Mouse (Mus musculus): ENCODE results near the gene Mybphl. TPM values are rescaled to one million over a fixed set of nuclear protein-coding genes. Genes with fewer than 3 reads are reported as not detected.

The Mybphl gene
- total and polyA plus RNA-seq, 3 experiments, result not detected

DNA sequence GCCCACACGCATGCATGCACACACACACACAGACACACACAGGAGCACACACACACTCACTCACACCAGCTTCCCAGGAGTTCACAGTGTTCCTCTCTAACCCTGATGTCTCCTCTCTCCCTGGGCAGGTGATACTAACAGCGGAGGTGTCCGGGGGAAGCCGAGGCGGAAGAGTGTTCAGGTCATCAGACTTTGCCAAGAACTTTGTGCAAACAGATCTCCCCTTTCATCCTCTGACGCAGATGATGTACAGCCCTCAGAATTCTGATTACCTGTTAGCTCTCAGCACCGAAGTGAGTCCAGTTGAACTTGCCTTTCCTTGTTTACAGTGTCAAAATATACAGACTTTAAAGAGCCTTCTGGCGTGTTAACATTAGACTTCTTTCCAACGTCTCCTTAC lies 39.2 kb upstream of the Mybphl start:
- DNase-seq (ENCODE audit: low spot score), result no peak
- no peaks in the 10 kb centered on the region for H3K9me3 ChIP-seq (replicated peaks)
- no peak for ATAC-seq (ENCODE audit: extremely low read depth, insufficient number of reproducible peaks, low FRiP score, poor library complexity, severe bottlenecking)

DNA sequence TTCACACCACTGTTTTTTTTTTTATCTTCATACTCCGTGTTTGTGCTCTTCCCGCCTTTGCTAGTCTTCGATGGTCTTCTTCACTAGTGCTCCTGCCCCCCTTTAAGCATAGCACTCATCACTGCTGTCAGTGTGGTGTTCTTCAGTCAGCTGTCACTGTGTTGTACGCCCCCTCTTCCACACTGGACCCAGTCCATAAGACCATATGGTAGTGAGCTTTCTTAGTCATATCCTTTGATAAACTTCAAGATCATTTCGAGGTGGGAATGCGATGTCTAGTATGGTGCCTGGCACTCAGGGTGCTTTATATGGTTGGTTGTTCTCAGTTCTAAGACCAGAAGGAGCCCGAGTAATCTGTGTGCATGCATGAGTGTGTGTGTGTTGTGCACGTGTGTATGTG lies 37.4 kb upstream of the Mybphl start:
- Histone ChIP-seq H3K9me3 (replicated peaks) (no peaks in the 10 kb centered on the region), H3K27me3 (ENCODE audit: insufficient read depth, low read length) (peaks cover 2% of the 10 kb centered on the region; the same call in 1 of the 2 replicates), H3K36me3 (replicated peaks) (no peaks in the 10 kb centered on the region), H3K4me1 (ENCODE audit: insufficient read depth, low read depth, low read length) (no peaks in the 10 kb centered on the region), H3K4me3 (ENCODE audit: low read depth, low read length) (no peak overlapping the region)
- no peak for TF ChIP-seq TAL1 (conservative IDR thresholded peaks at IDR 0.05; ENCODE audit: low read depth, low read length)
- TF ChIP-seq POLR2AphosphoS5 (IDR thresholded peaks at IDR 0.05; ENCODE audit: insufficient replicate concordance, low read depth, low read length), result no peak
- no peak for TF ChIP-seq CTCF (IDR thresholded peaks at IDR 0.05; ENCODE audit: low read depth, low read length)
- TF ChIP-seq GATA2 (IDR thresholded peaks at IDR 0.05; ENCODE audit: borderline replicate concordance, low read depth, low read length), result no peak
- no peak for TF ChIP-seq GATA1 (IDR thresholded peaks at IDR 0.05; ENCODE audit: borderline replicate concordance, low read length)
- no peak for ATAC-seq (ENCODE audit: extremely low read depth, insufficient number of reproducible peaks, low FRiP score, poor library complexity, severe bottlenecking)
- DNase-seq (ENCODE audit: low spot score), result no peak

More for the DNA sequence above, 39.2 kb upstream of the Mybphl start:
- no peaks in the 10 kb centered on the region for H3K36me3 ChIP-seq (replicated peaks)
- no peak overlapping the region for H3K4me3 ChIP-seq (ENCODE audit: low read depth, low read length)
- no peak for TF ChIP-seq TAL1 (conservative IDR thresholded peaks at IDR 0.05; ENCODE audit: low read depth, low read length)
- no peak for TF ChIP-seq GATA1 (IDR thresholded peaks at IDR 0.05; ENCODE audit: borderline replicate concordance, low read length)
- no peak for TF ChIP-seq POLR2AphosphoS5 (IDR thresholded peaks at IDR 0.05; ENCODE audit: insufficient replicate concordance, low read depth, low read length)
- H3K4me1 ChIP-seq (ENCODE audit: insufficient read depth, low read depth, low read length), result no peaks in the 10 kb centered on the region
- no peaks in the 10 kb centered on the region; the same call in 1 of the 2 replicates for H3K27me3 ChIP-seq (ENCODE audit: insufficient read depth, low read length)

DNA sequence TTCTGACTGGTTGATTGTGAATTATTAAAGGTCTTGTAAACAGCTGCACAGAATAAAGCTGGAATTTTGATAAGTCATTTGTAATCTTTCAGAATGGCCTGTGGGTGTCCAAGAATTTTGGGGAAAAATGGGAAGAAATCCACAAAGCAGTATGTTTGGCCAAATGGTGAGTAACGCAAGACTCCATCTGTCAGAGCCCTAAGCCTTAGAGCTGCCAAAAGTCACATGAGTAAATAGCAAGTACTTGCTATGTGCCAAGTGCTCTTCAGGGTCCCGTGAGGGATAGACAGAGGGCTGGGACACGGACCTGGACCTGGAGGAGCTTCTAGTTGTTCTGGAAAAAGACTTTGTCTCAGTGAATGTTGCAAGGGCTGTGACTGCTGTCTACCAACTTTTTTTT lies 36.8 kb upstream of the Mybphl start:
- peaks cover 2% of the 10 kb centered on the region; the same call in 1 of the 2 replicates for H3K27me3 ChIP-seq (ENCODE audit: insufficient read depth, low read length)
- TF ChIP-seq POLR2AphosphoS5 (IDR thresholded peaks at IDR 0.05; ENCODE audit: insufficient replicate concordance, low read depth, low read length) (no peak), CTCF (IDR thresholded peaks at IDR 0.05; ENCODE audit: low read depth, low read length) (no peak), TAL1 (conservative IDR thresholded peaks at IDR 0.05; ENCODE audit: low read depth, low read length) (no peak), GATA2 (IDR thresholded peaks at IDR 0.05; ENCODE audit: borderline replicate concordance, low read depth, low read length) (no peak), GATA1 (IDR thresholded peaks at IDR 0.05; ENCODE audit: borderline replicate concordance, low read length) (no peak)

DNA sequence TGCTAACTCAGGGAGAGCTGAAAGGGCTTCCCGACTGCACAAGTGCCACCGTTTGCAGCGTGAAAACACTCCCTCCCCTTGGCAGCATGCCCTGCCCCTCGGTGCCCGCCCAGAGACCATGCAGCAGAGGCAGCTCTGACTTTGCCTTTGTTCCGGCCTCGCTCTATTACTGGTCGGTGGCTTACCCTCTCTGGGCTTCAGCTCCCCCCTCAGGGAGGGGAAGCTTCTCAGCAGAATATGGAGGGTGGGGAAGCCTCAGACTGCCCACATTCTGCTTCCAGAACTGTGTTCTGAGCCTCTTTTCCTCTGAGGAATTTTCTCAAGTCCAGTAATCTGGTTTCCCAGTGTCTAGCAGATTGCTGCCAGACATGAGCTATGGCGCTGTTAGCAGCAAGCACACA lies 36.3 kb upstream of the Mybphl start:
- H3K27me3 ChIP-seq (ENCODE audit: insufficient read depth, low read length), result peaks cover 2% of the 10 kb centered on the region; the same call in 1 of the 2 replicates
- no peaks in the 10 kb centered on the region for H3K9me3 ChIP-seq (replicated peaks)
- H3K4me3 ChIP-seq (ENCODE audit: low read depth, low read length), result no peak overlapping the region
- H3K36me3 ChIP-seq (replicated peaks), result no peaks in the 10 kb centered on the region
- DNase-seq (ENCODE audit: low spot score) (no peak), ATAC-seq (ENCODE audit: extremely low read depth, insufficient number of reproducible peaks, low FRiP score, poor library complexity, severe bottlenecking) (no peak)
- no peaks in the 10 kb centered on the region for H3K4me1 ChIP-seq (ENCODE audit: insufficient read depth, low read depth, low read length)
- TF ChIP-seq CTCF (IDR thresholded peaks at IDR 0.05; ENCODE audit: low read depth, low read length) (no peak), POLR2AphosphoS5 (IDR thresholded peaks at IDR 0.05; ENCODE audit: insufficient replicate concordance, low read depth, low read length) (no peak), GATA1 (IDR thresholded peaks at IDR 0.05; ENCODE audit: borderline replicate concordance, low read length) (no peak), GATA2 (IDR thresholded peaks at IDR 0.05; ENCODE audit: borderline replicate concordance, low read depth, low read length) (no peak), TAL1 (conservative IDR thresholded peaks at IDR 0.05; ENCODE audit: low read depth, low read length) (no peak)

More for the DNA sequence above, 36.8 kb upstream of the Mybphl start:
- no peaks in the 10 kb centered on the region for H3K9me3 ChIP-seq (replicated peaks)
- no peaks in the 10 kb centered on the region for H3K4me1 ChIP-seq (ENCODE audit: insufficient read depth, low read depth, low read length)
- ATAC-seq (ENCODE audit: extremely low read depth, insufficient number of reproducible peaks, low FRiP score, poor library complexity, severe bottlenecking) (no peak), DNase-seq (ENCODE audit: low spot score) (no peak)
- H3K4me3 ChIP-seq (ENCODE audit: low read depth, low read length), result no peak overlapping the region
- no peaks in the 10 kb centered on the region for H3K36me3 ChIP-seq (replicated peaks)

DNA sequence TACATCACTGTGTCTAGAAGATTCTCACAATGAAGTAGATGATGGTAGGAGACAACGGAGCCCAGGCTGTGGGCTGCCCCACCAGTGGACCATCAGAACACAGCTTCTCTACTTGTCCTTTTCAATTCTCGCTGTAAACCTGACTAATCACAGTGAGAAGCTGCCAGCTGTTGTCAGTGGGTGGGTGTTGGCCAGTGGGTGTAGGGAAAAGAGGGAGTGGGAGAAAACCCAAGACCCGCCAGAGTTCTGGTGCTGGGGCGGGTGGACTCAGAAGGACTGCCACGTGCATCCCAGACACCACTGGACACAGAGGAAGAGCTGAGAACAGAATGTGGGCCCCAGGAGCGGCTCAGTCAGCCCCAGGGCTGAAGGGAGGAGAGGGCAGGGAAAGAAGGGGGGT lies 33.9 kb upstream of the Mybphl start:
- DNase-seq (ENCODE audit: low spot score) (no peak), ATAC-seq (ENCODE audit: extremely low read depth, insufficient number of reproducible peaks, low FRiP score, poor library complexity, severe bottlenecking) (no peak)
- TF ChIP-seq GATA1 (IDR thresholded peaks at IDR 0.05; ENCODE audit: borderline replicate concordance, low read length) (no peak), CTCF (IDR thresholded peaks at IDR 0.05; ENCODE audit: low read depth, low read length) (no peak), TAL1 (conservative IDR thresholded peaks at IDR 0.05; ENCODE audit: low read depth, low read length) (no peak), GATA2 (IDR thresholded peaks at IDR 0.05; ENCODE audit: borderline replicate concordance, low read depth, low read length) (no peak), POLR2AphosphoS5 (IDR thresholded peaks at IDR 0.05; ENCODE audit: insufficient replicate concordance, low read depth, low read length) (no peak)
- Histone ChIP-seq H3K36me3 (replicated peaks) (peaks cover 4% of the 10 kb centered on the region), H3K9me3 (replicated peaks) (no peaks in the 10 kb centered on the region), H3K4me1 (ENCODE audit: insufficient read depth, low read depth, low read length) (no peaks in the 10 kb centered on the region; the same call in 1 of the 2 replicates), H3K4me3 (ENCODE audit: low read depth, low read length) (no peak overlapping the region), H3K27me3 (ENCODE audit: insufficient read depth, low read length) (peaks cover 2% of the 10 kb centered on the region; the same call in 1 of the 2 replicates)

DNA sequence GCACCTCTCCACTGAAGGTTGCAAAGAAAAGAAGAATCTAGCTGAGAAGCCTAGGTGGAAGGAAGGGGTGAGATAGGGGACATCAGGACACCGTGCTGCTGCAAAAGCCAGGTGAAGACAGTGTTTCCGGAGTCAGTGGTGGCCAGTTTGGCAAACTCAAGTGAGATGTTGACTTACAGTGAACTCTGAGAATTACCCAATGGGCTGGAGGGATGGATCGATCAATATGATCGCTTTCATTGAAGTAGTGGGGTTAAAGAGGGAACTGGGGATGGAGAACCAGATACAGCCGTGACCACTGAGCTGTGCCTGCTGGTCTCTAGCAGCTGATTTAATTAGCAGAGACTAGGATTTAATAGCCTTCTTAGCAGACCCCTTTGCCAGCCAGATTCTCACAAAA lies 27.8 kb upstream of the Mybphl start:
- no peak for TF ChIP-seq GATA2 (IDR thresholded peaks at IDR 0.05; ENCODE audit: borderline replicate concordance, low read depth, low read length)
- TF ChIP-seq POLR2AphosphoS5 (IDR thresholded peaks at IDR 0.05; ENCODE audit: insufficient replicate concordance, low read depth, low read length), result no peak
- no peak for TF ChIP-seq GATA1 (IDR thresholded peaks at IDR 0.05; ENCODE audit: borderline replicate concordance, low read length)
- TF ChIP-seq TAL1 (conservative IDR thresholded peaks at IDR 0.05; ENCODE audit: low read depth, low read length), result no peak
- no peak for TF ChIP-seq CTCF (IDR thresholded peaks at IDR 0.05; ENCODE audit: low read depth, low read length)
- no peaks in the 10 kb centered on the region for H3K27me3 ChIP-seq (ENCODE audit: insufficient read depth, low read length)
- no peaks in the 10 kb centered on the region for H3K9me3 ChIP-seq (replicated peaks)
- DNase-seq (ENCODE audit: low spot score) (no peak), ATAC-seq (ENCODE audit: extremely low read depth, insufficient number of reproducible peaks, low FRiP score, poor library complexity, severe bottlenecking) (no peak)
- H3K4me3 ChIP-seq (ENCODE audit: low read depth, low read length), result no peak overlapping the region
- H3K4me1 ChIP-seq (ENCODE audit: insufficient read depth, low read depth, low read length), result peaks cover 3% of the 10 kb centered on the region; the same call in 1 of the 2 replicates
- peaks cover 6% of the 10 kb centered on the region for H3K36me3 ChIP-seq (replicated peaks)

Measured in G1E (cell line).